ENCODE assay signal across 7 mouse cellular contexts in the genomic region with DNA sequence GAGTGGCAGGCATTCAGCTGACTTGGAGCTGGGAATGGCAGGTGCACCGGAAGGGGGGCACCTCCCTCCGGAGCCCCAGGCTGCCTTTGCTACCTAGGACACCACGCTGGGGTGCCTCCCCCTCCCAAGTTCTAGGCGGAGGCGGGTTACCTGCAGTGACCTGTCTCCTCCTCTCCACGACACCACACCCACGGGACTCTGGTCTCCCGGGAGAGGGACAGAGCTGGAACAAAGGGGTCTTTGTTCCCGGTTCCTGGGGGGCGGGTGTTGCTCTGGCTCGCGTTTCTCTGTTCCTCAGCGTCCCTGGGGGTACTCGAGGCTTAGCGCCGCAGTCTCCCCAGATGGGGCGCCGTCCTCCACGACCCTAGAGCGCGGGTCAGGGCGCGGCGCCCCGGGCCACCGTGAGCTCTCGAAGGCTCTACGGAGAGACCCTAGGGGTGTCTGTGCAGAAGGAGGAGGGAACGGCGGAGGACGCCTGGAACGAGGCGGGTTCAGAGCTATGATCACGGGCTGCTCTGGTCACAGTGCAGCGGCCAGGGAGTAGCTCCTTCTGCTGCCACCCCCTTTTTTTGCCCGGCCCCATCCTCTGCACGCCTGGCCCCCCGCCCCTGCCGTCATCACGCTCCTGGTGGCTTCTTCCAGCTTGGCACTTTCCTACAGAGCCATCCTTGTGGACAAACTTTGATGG. TPM values are rescaled to one million over a fixed set of nuclear protein-coding genes. Genes with fewer than 3 reads are reported as not detected.
DNase-seq lines count a peak whose midpoint lies in the region; ATAC-seq lines count a peak whose summit lies in the region.

A gene (plus strand): TSS at position 617 of the 688 bp plus-strand sequence.

- peak; percentile 3 to 9 for DNase-seq in kidney, postnatal 4 days
- no peak for DNase-seq in kidney, postnatal 25 days
- DNase-seq in cerebellum, postnatal 4 days (ENCODE audit: low spot score in 2 of 2): peak; percentile 23 to 48
- DNase-seq in retina, embryonic 14.5 days (ENCODE audit: low spot score): peak; percentile 63
- no peak for DNase-seq in spleen, postnatal 14 days (ENCODE audit: low spot score in 2 of 2)

- peak within 1 kb of the TSS; percentile 75 for H3K9ac ChIP-seq in forebrain, embryonic 12.5 days
- no peak within 1 kb of the TSS for H3K9ac ChIP-seq in limb, embryonic 13.5 days

- H3K9me3 ChIP-seq in forebrain, embryonic 12.5 days: no peaks in the 10 kb centered on the region
- H3K9me3 ChIP-seq in limb, embryonic 13.5 days: no peaks in the 10 kb centered on the region

- no peaks in the 10 kb centered on the region for H3K36me3 ChIP-seq in forebrain, embryonic 12.5 days (replicated peaks)
- no peaks in the 10 kb centered on the region for H3K36me3 ChIP-seq in limb, embryonic 13.5 days

- H3K27me3 ChIP-seq in forebrain, embryonic 12.5 days: peaks cover 7% of the 10 kb centered on the region; the same call in 1 of the 2 replicates
- H3K27me3 ChIP-seq in limb, embryonic 13.5 days: peaks cover 51% of the 10 kb centered on the region

- H3K4me1 ChIP-seq in forebrain, embryonic 12.5 days: 0 out of 2 replicates have a peak, but pooled peaks cover 3% of the 10 kb centered on the region
- H3K4me1 ChIP-seq in limb, embryonic 13.5 days: peaks cover 14% of the 10 kb centered on the region; the same call in 1 of the 2 replicates

- H3K4me2 ChIP-seq in forebrain, embryonic 12.5 days: peak within 1 kb of the TSS; percentile 94
- peak within 1 kb of the TSS; percentile 58 for H3K4me2 ChIP-seq in limb, embryonic 13.5 days (replicated peaks)

- WGBS in forebrain, embryonic 12.5 days: under 1% methylated on average over 40 of the region's 40 CpGs
- WGBS in limb, embryonic 13.5 days: 1% methylated on average over 40 of the region's 40 CpGs

- H3K4me3 ChIP-seq in forebrain, embryonic 12.5 days (replicated peaks): peak within 1 kb of the TSS; percentile 59
- H3K4me3 ChIP-seq in limb, embryonic 13.5 days: no peak within 1 kb of the TSS; the same call in 1 of the 2 replicates

- peak; percentile 64 for ATAC-seq in forebrain, embryonic 12.5 days (ENCODE audit: low FRiP score)
- ATAC-seq in limb, embryonic 13.5 days (ENCODE audit: low FRiP score, low read depth): no peak

- H3K27ac ChIP-seq in forebrain, embryonic 12.5 days: peak within 1 kb of the TSS; percentile 92
- no peak within 1 kb of the TSS for H3K27ac ChIP-seq in limb, embryonic 13.5 days

RNA-seq across cellular contexts. Expression of the gene that starts here (rescaled TPM):
- polyA plus RNA-seq in forebrain, embryonic 12.5 days (2016; fragmentation: Nextera tagmentation; extraction: Ambion mirVana): 4.1 TPM in 2 replicates
- polyA plus RNA-seq in limb, embryonic 13.5 days (2015; fragmentation: Nextera tagmentation; extraction: Ambion mirVana): 0.03 TPM in 1 of 2 replicates, not detected in the other

Comparison
In these comparisons a context has a peak if more than half of its experiments do, and no peak if none do; other contexts are left out.
1. DNase-seq: peak in kidney, postnatal 4 days (2 of 2), cerebellum, postnatal 4 days (2 of 2) and retina, embryonic 14.5 days (single experiment); none in kidney, postnatal 25 days (0 of 2) and spleen, postnatal 14 days (0 of 2).